Mouse (Mus musculus) macrophage (primary cell): ENCODE measurements around the gene Sars. TPM values are rescaled to one million over a fixed set of nuclear protein-coding genes. Genes with fewer than 3 reads are reported as not detected.

Experiments
- H3K27ac ChIP-seq: fragments of 350-480 bp; formaldehyde crosslinking; 2 replicates; pipeline ENCODE4 v1.9.0; 2021
- H3K36me3 ChIP-seq: fragments of 350-480 bp; formaldehyde crosslinking; 2 replicates; pipeline ENCODE4 v1.9.0; 2021; ENCODE audit errors: inconsistent target
- H3K4me3 ChIP-seq: fragments of 350-480 bp; formaldehyde crosslinking; 2 replicates; pipeline ENCODE4 v1.9.0; 2021; ENCODE audit errors: inconsistent target
- H3K79me2 ChIP-seq: fragments of 350-480 bp; formaldehyde crosslinking; 2 replicates; pipeline ENCODE4 v1.9.0; 2021; ENCODE audit errors: inconsistent target
- WGBS: methylation state at CpG from one replicate; pipeline ENCODE4 v1.1.7; 2026; ENCODE audit warnings: inconsistent platforms; ENCODE audit not compliant: missing documents; 5-methylcytosine and 5-hydroxymethylcytosine counted together
- polyA plus RNA-seq: library from polyadenylated mRNA; stranded (reverse); fragments of 250-400 nt; gene quantifications from 3 replicates; pipeline ENCODE4 v1.2.4, GENCODE M21; 2018; ENCODE audit warnings: inconsistent platforms

The Sars gene
- polyA plus RNA-seq, 1 experiment from 2014 or later, result 210 TPM

DNA sequence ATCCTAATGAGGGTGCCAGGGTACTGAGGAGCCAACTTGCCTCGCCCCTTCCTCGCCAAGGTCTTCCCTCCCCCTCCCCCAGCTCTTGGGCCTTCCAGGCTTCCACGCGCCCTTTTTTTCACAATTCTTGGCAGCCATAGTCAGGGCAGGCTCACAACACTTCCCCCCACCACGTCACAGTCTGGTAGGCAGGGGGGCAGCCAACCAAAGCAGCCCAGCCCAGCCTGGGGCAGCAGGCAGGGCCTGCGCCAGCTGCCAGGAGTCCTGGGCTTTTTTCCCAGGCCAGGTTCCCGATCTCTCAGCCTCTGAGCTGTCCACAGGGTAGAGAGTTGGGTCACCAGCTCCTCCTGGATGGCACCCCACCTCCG, 33.3 kb downstream of the Sars start:
- Histone ChIP-seq H3K4me3 (no peak overlapping the region), H3K27ac (no peak overlapping the region), H3K36me3 (no peaks in the 10 kb centered on the region), H3K79me2 (no peaks in the 10 kb centered on the region)
- WGBS, result 85% methylated on average over 8 of the region's 8 CpGs

DNA sequence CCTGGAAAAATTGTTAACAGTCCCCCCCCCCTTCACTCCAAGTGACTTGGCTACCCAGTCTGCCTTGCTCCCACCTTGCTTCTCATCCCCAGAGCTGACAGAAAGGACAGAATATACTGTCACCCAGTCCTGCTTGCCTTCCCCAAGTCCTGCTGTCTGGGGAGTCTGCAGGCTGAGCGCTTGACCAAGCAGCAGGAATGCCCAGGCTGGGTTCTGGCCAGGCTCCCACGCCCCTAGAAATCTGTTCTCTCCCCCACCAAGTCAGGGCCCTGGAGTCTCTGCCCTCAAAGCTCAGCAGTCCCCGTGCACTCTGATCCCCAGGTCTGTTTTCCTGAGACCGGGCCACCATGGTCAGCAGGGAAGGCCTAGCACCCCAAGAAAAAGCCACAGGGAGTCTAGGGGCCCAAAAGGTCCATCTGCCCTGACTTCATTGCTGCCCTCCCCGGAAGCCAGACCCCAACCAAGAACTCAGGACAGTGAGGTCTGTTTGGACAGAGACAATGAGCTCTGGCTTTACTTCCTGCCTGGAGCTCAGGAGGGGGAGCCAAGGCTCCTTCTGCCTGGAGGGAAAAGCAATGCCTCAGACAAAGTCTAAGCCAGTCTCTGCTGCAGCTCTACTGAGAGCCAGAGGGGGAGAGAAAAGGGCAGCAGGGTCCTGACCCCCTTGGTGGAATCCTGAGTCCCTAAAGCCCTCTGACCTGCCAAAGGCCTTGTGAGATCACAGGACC, 33.8 kb downstream of the Sars start:
- WGBS, result 93% methylated on average over 5 of the region's 5 CpGs
- Histone ChIP-seq H3K27ac (no peak overlapping the region), H3K79me2 (no peaks in the 10 kb centered on the region), H3K4me3 (no peak overlapping the region), H3K36me3 (no peaks in the 10 kb centered on the region)

DNA sequence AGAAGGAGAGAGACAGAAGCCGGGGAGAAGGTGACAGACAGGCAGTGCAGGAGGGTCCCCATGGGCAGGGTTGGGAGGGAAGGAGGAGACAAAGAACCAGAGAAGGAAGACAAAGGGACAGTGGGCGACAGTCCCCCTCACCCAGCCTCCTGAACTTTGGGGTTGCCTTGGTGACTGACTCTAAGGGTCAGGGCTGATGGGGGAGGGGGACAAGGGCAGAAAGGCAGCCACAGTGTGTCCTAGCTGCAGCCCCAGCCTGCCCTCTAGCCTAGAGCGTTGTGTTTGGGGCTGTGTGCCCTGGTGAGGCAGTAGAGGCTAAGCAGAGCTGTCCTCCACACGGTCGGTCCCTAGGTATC, 34.7 kb downstream of the Sars start:
- Histone ChIP-seq H3K27ac (no peak overlapping the region), H3K4me3 (no peak overlapping the region), H3K79me2 (no peaks in the 10 kb centered on the region), H3K36me3 (no peaks in the 10 kb centered on the region)
- 79% methylated on average over 5 of the region's 5 CpGs for WGBS

DNA sequence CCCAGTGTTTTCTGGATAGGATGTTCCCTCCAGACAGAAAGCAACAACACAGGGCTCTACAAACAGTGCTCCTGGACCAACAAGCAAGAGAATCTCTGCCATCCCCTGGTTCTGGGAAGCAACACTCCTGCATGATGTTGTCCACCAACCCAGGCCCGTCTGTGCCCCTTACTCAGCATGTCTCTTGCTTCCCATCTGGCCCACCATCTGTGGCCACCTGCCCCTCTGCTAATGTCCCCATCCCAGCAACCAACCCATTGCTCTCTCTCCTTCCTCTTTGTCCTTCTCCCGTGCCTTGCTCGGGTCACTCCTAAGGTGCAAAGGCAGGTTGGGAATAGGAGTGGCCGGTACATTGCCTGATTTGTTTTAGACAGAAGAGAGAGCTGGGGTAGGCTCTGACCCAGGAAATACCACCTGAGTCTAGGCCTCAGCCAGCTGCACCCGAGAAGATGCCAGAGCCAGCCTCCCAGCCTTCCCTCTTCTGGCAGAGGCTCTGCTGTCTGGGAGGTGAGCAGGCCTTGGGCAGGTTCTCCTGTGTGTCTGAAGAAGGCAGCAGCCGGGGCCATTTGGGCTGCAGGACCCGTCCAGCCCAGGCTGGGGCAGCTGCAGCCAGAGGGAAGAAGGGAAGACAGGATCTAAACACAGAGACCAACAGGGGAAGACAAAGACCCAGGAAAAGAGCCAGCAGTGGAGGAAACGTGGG, 35.2 kb downstream of the Sars start:
- H3K36me3 ChIP-seq, result no peaks in the 10 kb centered on the region
- H3K27ac ChIP-seq, result no peak overlapping the region
- H3K79me2 ChIP-seq, result no peaks in the 10 kb centered on the region
- no peak overlapping the region for H3K4me3 ChIP-seq
- WGBS, result 83% methylated on average over 8 of the region's 8 CpGs

DNA sequence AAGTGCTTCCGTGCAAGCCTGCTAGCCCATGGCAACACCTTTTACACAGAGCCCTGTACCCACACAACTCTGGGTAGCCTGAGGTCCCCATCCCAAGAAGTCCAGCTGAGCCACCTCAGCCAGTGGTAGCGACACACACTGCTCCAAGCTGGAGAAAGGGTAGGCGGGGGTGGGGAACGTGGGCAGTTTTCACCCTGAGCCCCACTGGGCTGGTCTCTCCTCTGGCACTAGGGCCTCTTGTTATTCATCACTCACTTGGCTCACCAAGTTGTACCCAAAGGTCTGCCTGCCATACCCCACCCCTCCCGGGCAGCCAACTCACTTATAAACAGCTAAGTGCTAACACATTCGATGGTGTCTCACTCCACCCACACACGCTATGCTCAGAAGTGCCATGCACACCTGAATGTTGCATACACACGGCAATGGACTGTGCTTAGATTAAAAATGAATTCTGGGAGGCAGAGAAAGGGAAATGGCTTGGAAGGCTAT, 36.4 kb downstream of the Sars start:
- no peak overlapping the region for H3K4me3 ChIP-seq
- 93% methylated on average over 8 of the region's 8 CpGs for WGBS
- H3K79me2 ChIP-seq, result no peaks in the 10 kb centered on the region

DNA sequence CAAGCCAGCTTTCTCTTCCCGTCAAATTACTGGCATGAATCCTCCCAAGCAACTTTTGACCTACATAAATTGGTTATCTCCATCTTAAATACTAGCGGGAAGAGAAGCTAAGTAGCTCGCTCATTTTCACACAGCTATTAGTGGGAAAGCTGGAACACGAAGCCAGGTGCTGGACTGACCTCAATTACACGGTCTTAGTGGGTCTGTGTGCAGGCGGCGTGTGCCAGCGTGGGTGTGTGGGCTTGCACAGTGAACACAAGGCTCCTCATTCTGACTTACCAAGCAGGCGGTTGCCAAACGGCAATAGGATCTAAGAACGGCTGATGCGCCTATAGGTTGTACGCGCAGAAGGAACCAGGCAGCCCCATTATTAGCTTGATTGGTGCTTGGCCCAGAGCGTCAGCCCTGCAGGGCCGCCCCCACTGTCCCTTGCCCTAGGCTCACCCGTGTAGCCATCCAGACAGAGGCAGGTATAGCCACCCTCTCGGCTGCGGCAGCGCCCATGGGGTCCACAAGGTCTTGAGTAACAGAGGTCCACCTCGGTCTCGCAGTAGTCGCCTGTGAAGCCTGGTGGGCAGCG, 38.6 kb downstream of the Sars start:
- no peaks in the 10 kb centered on the region for H3K79me2 ChIP-seq
- no peak overlapping the region for H3K4me3 ChIP-seq
- H3K36me3 ChIP-seq, result no peaks in the 10 kb centered on the region
- WGBS, result 90% methylated on average over 21 of the region's 24 CpGs
- no peak overlapping the region for H3K27ac ChIP-seq

More for the DNA sequence above, 36.4 kb downstream of the Sars start:
- no peaks in the 10 kb centered on the region for H3K36me3 ChIP-seq
- no peak overlapping the region for H3K27ac ChIP-seq

DNA sequence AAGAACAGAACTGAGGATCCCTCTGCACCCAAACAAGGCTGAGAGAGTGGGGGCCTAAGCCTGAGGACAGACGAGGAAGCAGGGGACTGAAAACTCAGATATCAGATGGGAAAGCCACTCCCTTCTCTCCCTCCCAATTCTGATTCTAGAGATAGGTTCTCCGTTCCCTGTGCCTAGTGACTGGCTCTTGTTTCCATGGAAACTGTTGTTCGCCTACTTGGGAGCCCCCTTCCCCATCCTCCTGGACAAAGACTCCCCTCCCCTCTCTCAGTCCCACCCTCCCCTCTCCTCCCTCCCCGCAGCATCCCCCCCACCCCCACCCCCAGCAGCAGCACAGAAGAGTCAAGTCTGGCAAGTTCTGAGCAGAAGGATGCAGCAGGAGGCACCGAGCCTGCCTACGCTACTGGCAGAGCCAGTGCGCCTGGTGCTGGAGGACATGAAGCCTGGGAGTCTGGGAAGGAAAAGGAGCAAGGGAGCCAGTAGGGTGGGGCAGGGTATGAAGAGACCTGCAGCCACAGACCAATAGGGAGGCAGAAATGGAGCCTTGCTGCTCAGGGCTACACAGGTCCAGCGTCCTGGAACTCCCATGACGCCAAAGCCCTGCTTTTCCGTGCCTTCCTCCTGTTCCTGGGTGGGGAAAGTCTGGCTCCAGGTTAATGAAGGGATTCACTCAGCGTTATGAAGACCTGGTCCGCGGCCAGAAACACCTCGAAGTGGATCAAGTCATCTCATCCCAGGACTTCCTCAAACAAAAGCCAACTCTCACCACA, 39.3 kb downstream of the Sars start:
- 91% methylated on average over 13 of the region's 14 CpGs for WGBS

DNA sequence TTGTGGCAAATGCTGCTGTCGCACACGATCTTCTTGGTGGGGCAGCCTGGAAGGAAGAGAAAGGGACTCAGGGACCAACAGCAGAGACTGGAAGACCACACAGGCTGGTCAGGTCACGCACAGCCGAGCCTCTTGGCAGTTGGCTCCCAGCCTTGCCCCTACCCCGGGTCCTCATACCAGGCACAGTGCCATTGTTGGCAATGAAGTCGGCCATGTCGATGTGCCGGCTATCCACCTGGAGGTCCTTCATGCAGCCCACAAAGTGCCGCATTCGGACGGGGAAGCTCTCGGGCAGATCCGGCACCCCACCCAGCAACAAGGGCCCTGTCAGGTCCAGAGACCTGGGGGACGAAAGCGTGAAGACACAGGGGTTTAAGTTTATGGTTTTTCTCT, 42.5 kb downstream of the Sars start:
- Histone ChIP-seq H3K4me3 (no peak overlapping the region), H3K79me2 (no peaks in the 10 kb centered on the region), H3K27ac (no peak overlapping the region), H3K36me3 (no peaks in the 10 kb centered on the region)
- WGBS, result 95% methylated on average over 15 of the region's 15 CpGs

More for the DNA sequence above, 39.3 kb downstream of the Sars start:
- Histone ChIP-seq H3K4me3 (no peak overlapping the region), H3K79me2 (no peaks in the 10 kb centered on the region), H3K36me3 (no peaks in the 10 kb centered on the region), H3K27ac (no peak overlapping the region)

DNA sequence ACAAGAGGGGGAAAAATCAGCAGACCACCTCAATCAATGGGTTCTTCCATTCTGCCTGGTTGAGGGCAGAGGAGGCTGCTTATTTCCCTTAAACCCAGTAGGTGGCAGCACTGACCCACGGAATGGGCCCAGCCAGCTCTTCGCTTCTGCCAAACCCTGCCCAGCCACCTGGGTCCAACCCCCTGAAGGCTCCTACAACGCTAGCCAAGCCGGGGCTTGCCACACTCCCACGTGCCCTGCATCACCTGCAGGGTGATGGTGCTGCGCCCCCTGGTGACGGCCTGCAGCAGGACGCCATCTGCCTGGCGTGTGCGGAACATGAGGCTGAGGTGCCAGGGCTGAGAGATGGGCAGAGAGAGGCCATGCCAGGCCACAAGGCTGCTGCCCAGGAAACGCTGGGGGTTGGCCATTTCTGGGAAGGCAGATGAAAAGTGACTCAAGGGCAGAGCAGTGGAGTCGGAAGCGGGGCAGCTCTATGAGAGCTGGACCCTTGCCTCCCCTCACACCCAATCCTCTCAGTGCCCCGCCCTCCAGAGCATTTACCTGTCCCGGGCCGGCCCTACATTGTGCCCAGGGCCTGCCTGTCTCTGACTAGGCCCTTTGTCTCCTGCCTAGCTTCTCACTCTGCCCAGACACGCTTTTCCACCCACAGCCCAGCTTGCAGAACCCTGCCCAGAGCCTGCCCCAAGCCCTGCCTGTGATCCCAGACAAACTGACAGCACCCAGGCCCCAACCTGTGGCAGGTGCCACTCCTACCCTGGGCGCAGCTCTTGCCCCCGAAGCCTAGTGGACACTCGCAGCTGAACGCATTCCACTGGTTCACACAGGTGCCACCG, 43.1 kb downstream of the Sars start:
- Histone ChIP-seq H3K27ac (no peak overlapping the region), H3K79me2 (no peaks in the 10 kb centered on the region), H3K4me3 (no peak overlapping the region), H3K36me3 (no peaks in the 10 kb centered on the region)
- 37% methylated on average over 22 of the region's 22 CpGs for WGBS

DNA sequence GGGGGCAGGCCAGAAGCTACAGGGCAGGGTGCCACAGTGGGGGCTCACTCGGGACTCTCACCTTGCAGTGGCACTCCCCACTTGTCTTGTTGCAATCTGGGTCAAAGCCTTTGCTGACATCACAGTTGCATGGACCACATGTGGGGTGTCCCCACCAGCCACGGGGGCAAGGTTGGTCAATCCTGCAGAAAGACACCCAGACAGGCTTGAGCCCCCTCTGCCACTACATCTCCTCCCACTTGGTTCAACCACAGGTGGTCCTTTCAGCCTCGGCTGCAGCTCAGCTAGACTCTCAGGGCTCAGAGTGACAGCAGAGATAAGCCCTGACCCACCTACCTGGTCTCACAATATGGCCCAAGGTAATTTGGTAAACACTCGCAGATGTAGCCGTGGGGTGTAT, 44.6 kb downstream of the Sars start:
- no peak overlapping the region for H3K27ac ChIP-seq
- H3K36me3 ChIP-seq, result no peaks in the 10 kb centered on the region
- H3K4me3 ChIP-seq, result no peak overlapping the region
- no peaks in the 10 kb centered on the region for H3K79me2 ChIP-seq
- WGBS, result 94% methylated on average over 5 of the region's 5 CpGs

DNA sequence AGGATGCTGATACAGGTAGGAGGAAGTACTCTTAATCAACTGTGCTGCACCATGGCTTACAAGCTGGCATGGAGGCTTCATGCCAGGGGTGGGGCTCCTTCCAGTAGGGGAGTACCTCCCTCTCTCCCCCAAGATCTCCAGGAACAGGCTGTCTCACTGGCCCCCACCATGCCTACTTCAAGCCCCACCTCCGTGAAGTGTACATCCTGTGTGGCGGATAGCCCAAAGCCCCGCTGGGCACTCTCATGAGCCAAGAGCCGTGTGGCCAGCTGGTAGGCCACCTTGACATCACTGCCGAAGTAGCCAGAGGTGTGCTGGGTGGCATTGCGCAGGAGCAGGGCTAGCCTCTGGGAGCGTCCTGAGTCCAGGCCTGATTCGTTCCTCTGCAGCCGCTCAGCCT, 46.7 kb downstream of the Sars start:
- no peaks in the 10 kb centered on the region for H3K79me2 ChIP-seq
- no peaks in the 10 kb centered on the region for H3K36me3 ChIP-seq
- WGBS, result 85% methylated on average over 8 of the region's 9 CpGs
- H3K4me3 ChIP-seq, result no peak overlapping the region
- no peak overlapping the region for H3K27ac ChIP-seq

DNA sequence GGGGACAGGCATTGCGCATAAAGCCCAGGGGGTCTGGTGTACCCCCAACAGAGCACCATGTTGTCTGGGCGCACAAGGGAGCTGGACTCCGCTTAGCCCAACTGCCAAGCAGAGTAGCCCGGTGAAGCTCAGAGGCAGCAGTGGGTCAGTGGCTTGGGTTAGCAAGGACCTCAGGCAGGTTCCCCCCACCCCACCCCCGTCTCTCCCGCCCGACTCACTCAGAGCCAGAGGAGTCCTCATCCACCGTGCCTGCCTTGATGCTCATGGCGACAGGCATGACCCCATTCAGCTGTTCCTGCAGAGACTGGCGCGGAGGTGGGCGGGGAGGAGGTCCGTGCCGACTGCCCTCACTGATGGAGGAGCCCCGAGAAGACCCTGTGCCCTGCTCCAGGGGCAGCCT, 52.2 kb downstream of the Sars start:
- WGBS, result 84% methylated on average over 15 of the region's 15 CpGs
- H3K36me3 ChIP-seq, result no peaks in the 10 kb centered on the region
- no peak overlapping the region for H3K4me3 ChIP-seq
- H3K79me2 ChIP-seq, result no peaks in the 10 kb centered on the region
- no peak overlapping the region for H3K27ac ChIP-seq

DNA sequence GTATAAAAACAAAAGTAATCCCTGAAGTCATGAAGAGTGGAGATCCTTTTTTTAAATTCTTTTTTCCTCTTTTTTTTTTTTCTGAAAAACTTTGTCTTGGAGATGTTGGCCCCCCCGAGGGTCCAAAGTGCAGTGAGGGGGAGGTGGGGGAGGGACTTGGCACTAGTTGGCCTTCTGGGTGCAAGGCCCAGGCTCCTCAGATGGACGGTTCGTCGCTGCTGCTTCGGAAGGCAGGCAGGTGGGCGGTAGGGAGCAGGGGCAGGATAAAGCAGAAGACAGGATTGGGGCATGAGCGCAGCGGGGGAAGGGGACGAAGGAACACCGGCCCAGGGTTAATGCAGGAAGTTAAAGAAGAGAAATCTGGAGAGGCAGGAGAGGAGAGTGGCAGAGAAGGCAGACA, 52.7 kb downstream of the Sars start:
- Histone ChIP-seq H3K27ac (no peak overlapping the region), H3K79me2 (no peaks in the 10 kb centered on the region), H3K36me3 (no peaks in the 10 kb centered on the region), H3K4me3 (no peak overlapping the region)
- 72% methylated on average over 10 of the region's 10 CpGs for WGBS

DNA sequence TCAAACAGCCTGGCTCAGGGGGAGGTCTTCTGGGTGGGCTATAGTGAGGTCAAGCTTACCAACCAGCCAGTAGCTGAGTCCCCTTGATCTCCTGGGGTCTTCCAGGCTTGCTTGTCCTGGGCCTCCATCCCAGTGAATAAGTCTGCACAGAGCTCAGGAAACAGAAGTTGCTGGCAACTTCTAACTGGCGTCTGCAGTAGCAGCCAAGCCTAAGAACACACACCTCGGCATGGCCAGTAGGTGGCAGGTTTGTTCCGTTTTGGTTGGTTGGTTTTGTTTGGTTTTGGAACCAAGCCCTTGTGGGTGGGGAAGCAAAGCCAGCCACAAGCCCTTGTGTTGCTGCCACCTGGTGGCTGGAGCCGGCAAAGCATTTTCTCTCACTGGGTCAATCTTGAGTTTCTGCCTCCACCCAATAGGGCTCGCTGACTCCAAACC, 55.9 kb downstream of the Sars start:
- Histone ChIP-seq H3K36me3 (no peaks in the 10 kb centered on the region), H3K27ac (no peak overlapping the region), H3K4me3 (no peak overlapping the region), H3K79me2 (no peaks in the 10 kb centered on the region)
- WGBS, result 0% methylated on average over 5 of the region's 5 CpGs
